Comparison of ENCODE assay signal across 22 mouse cellular contexts in the genomic region with DNA sequence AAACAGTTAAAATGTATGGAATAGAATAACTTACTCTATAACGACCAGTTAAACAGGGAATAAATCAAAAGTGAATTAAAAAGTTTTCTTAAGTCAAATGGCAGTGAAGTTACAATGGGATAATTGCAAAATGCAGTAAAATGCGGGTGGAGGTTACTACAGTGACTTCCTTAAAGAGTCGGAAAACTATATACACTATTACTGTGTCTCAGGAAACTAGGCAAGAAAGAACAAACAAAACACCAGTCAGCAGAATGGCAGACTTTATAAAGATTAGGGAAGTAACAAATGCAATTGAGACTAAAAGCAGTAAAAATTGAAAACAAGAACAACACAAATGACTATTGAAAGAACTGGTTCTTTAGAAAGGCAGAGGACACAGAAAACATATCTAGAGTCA.
"Had no signal": no experiment of that assay in that cellular context is flagged by ENCODE, and none has a peak within 500 bp of the region (broad histone marks: within the 10 kb centered on the region; RNA-seq: fewer than 3 reads in every experiment).

No protein-coding gene starts in this region.

- H3K27ac ChIP-seq: kidney, postnatal 0 days; left cerebral cortex, adult 2 months; limb, embryonic 12.5 days; limb, embryonic 15.5 days; liver, embryonic 12.5 days; liver, embryonic 15.5 days; midbrain, embryonic 10.5 days; midbrain, embryonic 13.5 days; neural tube, embryonic 13.5 days had no signal

- H3K9me3 ChIP-seq: limb, embryonic 15.5 days; liver, embryonic 15.5 days; megakaryocyte, embryonic 14.5 days; midbrain, embryonic 10.5 days; neural tube, embryonic 13.5 days had no signal

- DNase-seq: kidney, adult 18-20 months; kidney, adult 9 months; kidney, postnatal 36 days; layer of hippocampus, postnatal 36 days; left cerebral cortex, postnatal 4 days; lung, adult 2 months; lung, postnatal 14 days; lung, postnatal 4 days; thymus, adult 18-20 months; thymus, postnatal 36 days had no signal

- H3K9ac ChIP-seq: limb, embryonic 12.5 days; limb, embryonic 15.5 days; liver, embryonic 12.5 days; liver, embryonic 15.5 days; midbrain, embryonic 13.5 days; neural tube, embryonic 13.5 days had no signal

- H3K36me3 ChIP-seq: limb, embryonic 12.5 days; limb, embryonic 15.5 days; liver, embryonic 12.5 days; liver, embryonic 15.5 days; midbrain, embryonic 10.5 days; midbrain, embryonic 13.5 days; neural tube, embryonic 13.5 days had no signal

- H3K27me3 ChIP-seq: limb, embryonic 12.5 days; limb, embryonic 15.5 days; liver, embryonic 12.5 days; liver, embryonic 15.5 days; megakaryocyte, embryonic 14.5 days; midbrain, embryonic 13.5 days; neural tube, embryonic 13.5 days had no signal

- H3K4me3 ChIP-seq: left cerebral cortex, adult 2 months; limb, embryonic 12.5 days; limb, embryonic 15.5 days; liver, embryonic 12.5 days; liver, embryonic 15.5 days; megakaryocyte, embryonic 14.5 days; midbrain, embryonic 10.5 days; midbrain, embryonic 13.5 days; myocyte; neural tube, embryonic 13.5 days had no signal

- ATAC-seq: liver, embryonic 12.5 days; midbrain, embryonic 13.5 days; midbrain, embryonic 16.5 days had no signal

- H3K4me1 ChIP-seq: limb, embryonic 12.5 days; limb, embryonic 15.5 days; liver, embryonic 12.5 days; liver, embryonic 15.5 days; midbrain, embryonic 10.5 days; midbrain, embryonic 13.5 days; neural tube, embryonic 13.5 days had no signal
